ENCODE assay signal across 10 mouse cellular contexts in the genomic region with DNA sequence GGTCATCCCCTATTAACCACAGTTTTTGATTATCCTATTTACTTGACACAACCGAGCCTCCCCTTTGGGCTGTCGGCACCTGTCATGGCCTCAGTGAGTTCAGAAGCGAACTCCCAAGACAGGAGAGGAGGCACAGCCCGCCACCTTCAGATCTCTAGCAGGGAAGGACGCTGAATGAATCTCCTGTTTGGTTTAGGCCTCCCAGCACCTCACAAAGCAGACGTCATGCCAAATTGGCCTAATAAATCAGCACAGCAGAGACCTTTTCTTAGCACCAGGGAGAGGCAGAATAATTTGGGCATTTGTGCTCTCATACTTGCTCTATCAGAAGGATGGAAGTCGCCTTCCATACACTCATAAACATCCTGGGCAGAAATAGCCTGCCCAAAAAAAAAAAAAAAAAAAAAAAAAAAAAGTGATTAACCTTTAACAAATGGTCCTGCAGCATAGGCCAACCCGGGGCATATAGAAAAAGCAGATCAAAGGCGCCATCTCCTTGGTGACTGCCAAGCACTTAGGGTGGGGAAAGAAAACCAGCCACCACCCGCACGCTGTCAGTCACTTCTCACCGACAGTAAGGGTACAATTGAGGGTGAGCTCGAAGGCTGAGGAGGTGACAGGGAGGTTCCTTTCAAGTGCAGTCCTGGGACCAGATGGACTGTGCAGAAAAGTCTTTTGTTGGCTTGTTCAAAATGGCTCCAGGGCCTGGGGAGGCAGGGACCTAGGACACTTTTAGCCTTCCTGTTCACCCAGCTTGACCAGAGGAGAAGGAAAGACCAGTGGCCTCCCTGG. TPM values are rescaled to one million over a fixed set of nuclear protein-coding genes. Genes with fewer than 3 reads are reported as not detected.
A peak's percentile ranks its signal among the peaks of the same experiment; 100 is the strongest.
DNase-seq lines count a peak whose midpoint lies in the region; ATAC-seq and TF ChIP-seq lines count a peak whose summit lies in the region.
"Had no signal": no experiment of that assay in that cellular context is flagged by ENCODE, and none has a peak within 500 bp of the region (broad histone marks: within the 10 kb centered on the region; RNA-seq: fewer than 3 reads in every experiment).

No protein-coding gene starts in this region.

- H3K9ac ChIP-seq in heart, embryonic 16.5 days (ENCODE audit: low read length), result peak overlapping the region; percentile 11; the same call in 1 of the 2 replicates
- H3K9ac ChIP-seq in hindbrain, postnatal 0 days (replicated peaks; ENCODE audit: low read length), result 0 out of 2 replicates have a peak overlapping the region, but pooled peaks have one; percentile 5
- H3K9ac ChIP-seq in midbrain, embryonic 15.5 days, result no peak overlapping the region
- H3K9ac ChIP-seq: embryonic facial prominence, embryonic 13.5 days had no signal

- ATAC-seq in heart, embryonic 16.5 days (replicated peaks; ENCODE audit: extremely low read depth, insufficient read depth, low FRiP score), result no peak
- ATAC-seq in hindbrain, postnatal 0 days, result no peak
- ATAC-seq in midbrain, embryonic 15.5 days (replicated peaks), result no peak

- no peak for DNase-seq in heart, postnatal 36 days
- DNase-seq in brain, embryonic 14.5 days (ENCODE audit: low read depth), result peak; percentile 59
- peak; percentile 28 for DNase-seq in hindbrain, postnatal 0 days (ENCODE audit: low spot score)
- DNase-seq in left cerebral cortex, adult 11 months (ENCODE audit: low spot score), result no peak
- no peak for DNase-seq in thymus, postnatal 36 days
- DNase-seq in adrenal gland, postnatal 25 days, result no peak
- DNase-seq: heart, postnatal 4 days had no signal

- TF ChIP-seq CTCF in brain, embryonic 14.5 days (IDR thresholded peaks at IDR 0.05; ENCODE audit: borderline replicate concordance, extremely low read depth, insufficient read depth, insufficient read length), result no peak
- TF ChIP-seq CTCF in hindbrain, postnatal 0 days (IDR thresholded peaks at IDR 0.05; ENCODE audit: low read depth), result no peak

- H3K4me1 ChIP-seq in heart, embryonic 16.5 days (ENCODE audit: control insufficient read depth, insufficient read depth, low read length), result peaks cover 31% of the 10 kb centered on the region; the same call in 1 of the 2 replicates
- H3K4me1 ChIP-seq in hindbrain, postnatal 0 days (ENCODE audit: insufficient read depth, low read length), result peaks cover 10% of the 10 kb centered on the region
- H3K4me1 ChIP-seq in midbrain, embryonic 15.5 days, result peaks cover 31% of the 10 kb centered on the region

- H3K4me3 ChIP-seq in heart, embryonic 16.5 days (ENCODE audit: low read length), result no peak overlapping the region
- no peak overlapping the region for H3K4me3 ChIP-seq in hindbrain, postnatal 0 days (ENCODE audit: low read length)
- no peak overlapping the region for H3K4me3 ChIP-seq in midbrain, embryonic 15.5 days
- H3K4me3 ChIP-seq: embryonic facial prominence, embryonic 13.5 days had no signal

- TF ChIP-seq POLR2A in brain, embryonic 14.5 days (IDR thresholded peaks at IDR 0.05; ENCODE audit: borderline replicate concordance, extremely low read depth, insufficient read depth, insufficient read length, poor library complexity, severe bottlenecking), result no peak

- H3K36me3 ChIP-seq in heart, embryonic 16.5 days (ENCODE audit: control insufficient read depth, insufficient read depth), result peaks cover 18% of the 10 kb centered on the region
- H3K36me3 ChIP-seq in hindbrain, postnatal 0 days (ENCODE audit: insufficient read depth, low read length), result peaks cover 23% of the 10 kb centered on the region
- peaks cover 17% of the 10 kb centered on the region for H3K36me3 ChIP-seq in midbrain, embryonic 15.5 days (replicated peaks)

- intact Hi-C loops in heart, postnatal 36 days (cut with DNase I), result no loop called here

- no peak overlapping the region for H3K4me2 ChIP-seq in heart, embryonic 16.5 days (ENCODE audit: low read depth, low read length)
- H3K4me2 ChIP-seq in hindbrain, postnatal 0 days (ENCODE audit: low read depth, low read length), result no peak overlapping the region
- no peak overlapping the region for H3K4me2 ChIP-seq in midbrain, embryonic 15.5 days
- H3K4me2 ChIP-seq: embryonic facial prominence, embryonic 13.5 days had no signal

- H3K27me3 ChIP-seq in heart, embryonic 16.5 days (ENCODE audit: control insufficient read depth, insufficient read depth, low read length), result no peaks in the 10 kb centered on the region
- H3K27me3 ChIP-seq in hindbrain, postnatal 0 days (ENCODE audit: insufficient read depth, low read length), result no peaks in the 10 kb centered on the region
- H3K27me3 ChIP-seq in midbrain, embryonic 15.5 days (replicated peaks), result no peaks in the 10 kb centered on the region
- H3K27me3 ChIP-seq: embryonic facial prominence, embryonic 13.5 days had no signal

- no peak overlapping the region for H3K27ac ChIP-seq in heart, embryonic 16.5 days (ENCODE audit: low read length)
- no peak overlapping the region for H3K27ac ChIP-seq in hindbrain, postnatal 0 days
- 0 out of 2 replicates have a peak overlapping the region, but pooled peaks have one; percentile 8 for H3K27ac ChIP-seq in midbrain, embryonic 15.5 days
- H3K27ac ChIP-seq: embryonic facial prominence, embryonic 13.5 days had no signal

- WGBS in heart, embryonic 16.5 days, result 39% methylated on average over 13 of the region's 13 CpGs
- 22% methylated on average over 13 of the region's 13 CpGs for WGBS in hindbrain, postnatal 0 days
- WGBS in midbrain, embryonic 15.5 days, result 11% methylated on average over 13 of the region's 13 CpGs

- H3K9me3 ChIP-seq in heart, embryonic 16.5 days (replicated peaks; ENCODE audit: control insufficient read depth, low read length), result no peaks in the 10 kb centered on the region
- no peaks in the 10 kb centered on the region for H3K9me3 ChIP-seq in hindbrain, postnatal 0 days (ENCODE audit: low read length)
- no peaks in the 10 kb centered on the region for H3K9me3 ChIP-seq in midbrain, embryonic 15.5 days
- H3K9me3 ChIP-seq: embryonic facial prominence, embryonic 13.5 days had no signal

RNA-seq across cellular contexts. Expression of a gene that starts 14.5 kb away (rescaled TPM):
- 17.5 and 22.6 TPM in 2 replicates for polyA plus RNA-seq in heart, embryonic 16.5 days (2015; fragmentation: Nextera tagmentation; extraction: Ambion mirVana)
- total RNA-seq in heart, postnatal 36 days (2021), result 100 to 1,000 TPM; 263 to 301 TPM
- 47.9 and 57.0 TPM in 2 replicates for polyA plus RNA-seq in brain, embryonic 14.5 days (2012; rRNA removed)
- 48.1 and 69.1 TPM in 2 replicates for total RNA-seq in hindbrain, postnatal 0 days (2014; rRNA removed)
- polyA plus RNA-seq in hindbrain, postnatal 0 days (2015; fragmentation: Nextera tagmentation; extraction: Ambion mirVana), result 15.1 and 16.2 TPM in 2 replicates
- polyA plus RNA-seq in midbrain, embryonic 15.5 days (2015; fragmentation: Nextera tagmentation; extraction: Ambion mirVana), result 16.7 and 18.4 TPM in 2 replicates
- total RNA-seq in adrenal gland, postnatal 25 days (2021), result 154 and 158 TPM in 2 replicates

RNA-seq across cellular contexts. Expression of a gene that starts 20.5 kb away (rescaled TPM):
- polyA plus RNA-seq in heart, embryonic 16.5 days (2015; fragmentation: Nextera tagmentation; extraction: Ambion mirVana), result 62.4 and 73.2 TPM in 2 replicates
- 10 to 100 TPM; 31.9 to 34.3 TPM for total RNA-seq in heart, postnatal 36 days (2021)
- polyA plus RNA-seq in brain, embryonic 14.5 days (2012; rRNA removed), result 165 and 183 TPM in 2 replicates
- total RNA-seq in hindbrain, postnatal 0 days (2014; rRNA removed), result 36.8 and 44.3 TPM in 2 replicates
- polyA plus RNA-seq in hindbrain, postnatal 0 days (2015; fragmentation: Nextera tagmentation; extraction: Ambion mirVana), result 101 and 115 TPM in 2 replicates
- polyA plus RNA-seq in midbrain, embryonic 15.5 days (2015; fragmentation: Nextera tagmentation; extraction: Ambion mirVana), result 129 and 143 TPM in 2 replicates
- 97.2 and 105 TPM in 2 replicates for total RNA-seq in adrenal gland, postnatal 25 days (2021)

RNA-seq across cellular contexts. Expression of a gene that starts 50.5 kb away (rescaled TPM):
- polyA plus RNA-seq in heart, embryonic 16.5 days (2015; fragmentation: Nextera tagmentation; extraction: Ambion mirVana), result 1.1 and 1.3 TPM in 2 replicates
- 1 to 10 TPM; 1.7 to 3.9 TPM for total RNA-seq in heart, postnatal 36 days (2021)
- polyA plus RNA-seq in brain, embryonic 14.5 days (2012; rRNA removed), result 0.53 and 0.55 TPM in 2 replicates
- total RNA-seq in hindbrain, postnatal 0 days (2014; rRNA removed), result 4.5 and 4.7 TPM in 2 replicates
- 1.0 and 1.8 TPM in 2 replicates for polyA plus RNA-seq in hindbrain, postnatal 0 days (2015; fragmentation: Nextera tagmentation; extraction: Ambion mirVana)
- 0.70 and 1.3 TPM in 2 replicates for polyA plus RNA-seq in midbrain, embryonic 15.5 days (2015; fragmentation: Nextera tagmentation; extraction: Ambion mirVana)
- total RNA-seq in adrenal gland, postnatal 25 days (2021), result 4.5 and 5.1 TPM in 2 replicates

Comparison
In these comparisons a context has a peak if more than half of its experiments do, and no peak if none do; other contexts are left out.
1. DNase-seq: peak in brain, embryonic 14.5 days (single experiment) and hindbrain, postnatal 0 days (single experiment); none in heart, postnatal 36 days (0 of 2), left cerebral cortex, adult 11 months (single experiment), thymus, postnatal 36 days (0 of 2) and adrenal gland, postnatal 25 days (single experiment).